Mouse (Mus musculus): ENCODE results near the gene Faf1.

The Faf1 gene

GRCm38 (mm10) chr4:109980321-109981082 is 304.1 kb downstream of the Faf1 start:
- peak; percentile 46 for DNase-seq (ENCODE audit: low spot score)

- DNase-seq (ENCODE audit: low spot score): peak; percentile 16
Observed at GRCm38 (mm10) chr4:109981083-109981870, 304.9 kb downstream of the Faf1 start.

GRCm38 (mm10) chr4:109981871-109982680 is 305.7 kb downstream of the Faf1 start:
- peak; percentile 52 for DNase-seq (ENCODE audit: low spot score)

- peak; percentile 18 for DNase-seq (ENCODE audit: low spot score)
Observed at GRCm38 (mm10) chr4:109982681-109983265, 306.4 kb downstream of the Faf1 start.

GRCm38 (mm10) chr4:109983281-109984001 is 307.1 kb downstream of the Faf1 start:
- peak; percentile 49 for DNase-seq (ENCODE audit: low spot score)

- peak; percentile 29 for DNase-seq (ENCODE audit: low spot score)
Observed at GRCm38 (mm10) chr4:109984011-109984411, 307.6 kb downstream of the Faf1 start.

- DNase-seq (ENCODE audit: low spot score): peak; percentile 18
Observed at GRCm38 (mm10) chr4:109984496-109985423, 308.4 kb downstream of the Faf1 start.

- DNase-seq (ENCODE audit: low spot score): peak; percentile 14
Observed at GRCm38 (mm10) chr4:109985424-109986172, 309.2 kb downstream of the Faf1 start.

GRCm38 (mm10) chr4:109986301-109986700 is 309.9 kb downstream of the Faf1 start:
- no peak for DNase-seq (ENCODE audit: low spot score)

GRCm38 (mm10) chr4:109986748-109987355 is 310.5 kb downstream of the Faf1 start:
- peak; percentile 14 for DNase-seq (ENCODE audit: low spot score)

GRCm38 (mm10) chr4:109987560-109988362 is 311.4 kb downstream of the Faf1 start:
- peak; percentile 33 for DNase-seq (ENCODE audit: low spot score)

GRCm38 (mm10) chr4:109988411-109988810 is 312.0 kb downstream of the Faf1 start:
- DNase-seq (ENCODE audit: low spot score): no peak

GRCm38 (mm10) chr4:109989213-109989612 is 312.8 kb downstream of the Faf1 start:
- no peak for DNase-seq (ENCODE audit: low spot score)

GRCm38 (mm10) chr4:110006044-110006443 is 329.7 kb downstream of the Faf1 start:
- no peak for DNase-seq (ENCODE audit: low spot score)
